8 mouse cellular contexts compared by ENCODE assay signal in genomic region chr5:117414611-117415010, GRCm38 (mm10). TPM values are rescaled to one million over a fixed set of nuclear protein-coding genes. Genes with fewer than 3 reads are reported as not detected.
DNase-seq lines count a peak whose midpoint lies in the region; ATAC-seq lines count a peak whose summit lies in the region.

No protein-coding gene starts in this region.

- peak; percentile 21 to 31 for DNase-seq in frontal cortex, postnatal 36 days (ENCODE audit: low spot score in 2 of 2)
- DNase-seq in frontal cortex, postnatal 25 days (ENCODE audit: low spot score in 2 of 2) = no peak
- DNase-seq in right cerebral cortex, postnatal 10 days (ENCODE audit: low spot score in 2 of 2) = peak; percentile 53 to 58
- no peak for DNase-seq in right cerebral cortex, postnatal 14 days
- peak; percentile 19 to 29 for DNase-seq in left cerebral cortex, postnatal 36 days (ENCODE audit: low spot score in 2 of 2)
- no peak for DNase-seq in kidney, adult 8-10 months
- no peak for DNase-seq in adrenal gland, adult 18-20 months (ENCODE audit: low spot score in 2 of 2)

- peak overlapping the region; percentile 88 for H3K4me2 ChIP-seq in stomach, embryonic 15.5 days

- H3K27me3 ChIP-seq in stomach, embryonic 15.5 days (replicated peaks) = peaks cover 36% of the 10 kb centered on the region

- 2% methylated on average over 10 of the region's 10 CpGs for WGBS in stomach, embryonic 15.5 days

- H3K9ac ChIP-seq in stomach, embryonic 15.5 days = no peak overlapping the region

- no peaks in the 10 kb centered on the region for H3K36me3 ChIP-seq in stomach, embryonic 15.5 days

- peaks cover 4% of the 10 kb centered on the region; the same call in 1 of the 2 replicates for H3K4me1 ChIP-seq in stomach, embryonic 15.5 days

- peak overlapping the region; percentile 56 for H3K4me3 ChIP-seq in stomach, embryonic 15.5 days (replicated peaks)

- no peak for ATAC-seq in stomach, embryonic 15.5 days (ENCODE audit: insufficient read depth, low FRiP score, low read depth)

- intact Hi-C loops in left cerebral cortex, postnatal 36 days (cut with DNase I) = loop anchor here (1.0 to 5.0 kb wide), 4 partner anchors 57 to 297 kb away; partner anchors contain the start of genes Suds3 and Wsb2

- no peak overlapping the region for H3K27ac ChIP-seq in stomach, embryonic 15.5 days

- no peaks in the 10 kb centered on the region for H3K9me3 ChIP-seq in stomach, embryonic 15.5 days

RNA-seq across cellular contexts. Expression of gene Ksr2, which starts 0.8 kb away (rescaled TPM):
- 10 to 100 TPM; 35.0 to 44.3 TPM for total RNA-seq in left cerebral cortex, postnatal 36 days (2021)
- polyA plus RNA-seq in stomach, embryonic 15.5 days (2015; fragmentation: Nextera tagmentation; extraction: Ambion mirVana) = 0.44 and 0.73 TPM in 2 replicates
- total RNA-seq in adrenal gland, adult 18-20 months (2021) = 1 to 10 TPM; 4.3 to 4.5 TPM

RNA-seq across cellular contexts. Expression of gene Rfc5, which starts 25.8 kb away (rescaled TPM):
- total RNA-seq in left cerebral cortex, postnatal 36 days (2021) = 10 to 100 TPM; 16.8 to 18.0 TPM
- polyA plus RNA-seq in stomach, embryonic 15.5 days (2015; fragmentation: Nextera tagmentation; extraction: Ambion mirVana) = 76.8 and 106 TPM in 2 replicates
- 1 to 10 TPM; 4.6 to 7.3 TPM for total RNA-seq in adrenal gland, adult 18-20 months (2021)

RNA-seq across cellular contexts. Expression of gene Wsb2, which starts 57.5 kb away (rescaled TPM):
- 100 to 1,000 TPM; 294 to 334 TPM for total RNA-seq in left cerebral cortex, postnatal 36 days (2021)
- 73.9 and 78.0 TPM in 2 replicates for polyA plus RNA-seq in stomach, embryonic 15.5 days (2015; fragmentation: Nextera tagmentation; extraction: Ambion mirVana)
- total RNA-seq in adrenal gland, adult 18-20 months (2021) = 100 to 1,000 TPM; 126 to 138 TPM

Comparison
In these comparisons a context has a peak if more than half of its experiments do, and no peak if none do; other contexts are left out.
1. DNase-seq: peak in frontal cortex, postnatal 36 days (2 of 2), right cerebral cortex, postnatal 10 days (2 of 2) and left cerebral cortex, postnatal 36 days (2 of 2); none in frontal cortex, postnatal 25 days (0 of 2), right cerebral cortex, postnatal 14 days (single experiment), kidney, adult 8-10 months (0 of 2) and adrenal gland, adult 18-20 months (0 of 2).
2. RNA of gene Ksr2, which starts 0.8 kb away (total RNA-seq): 35.0 to 44.3 TPM in left cerebral cortex, postnatal 36 days; 4.3 to 4.5 TPM in adrenal gland, adult 18-20 months; every median in the first group is over 4 times any median in the second.